Mouse (Mus musculus) myocyte (in vitro differentiated cells): Measurements from ENCODE around the gene Alkbh7. TPM values are rescaled to one million over a fixed set of nuclear protein-coding genes. Genes with fewer than 3 reads are reported as not detected.

Experiments
- H3K27me3 ChIP-seq: one replicate; pipeline ENCODE4 v1.6.1; 2011; ENCODE audit not compliant: control insufficient read depth, insufficient read depth, insufficient read length
- H3K36me3 ChIP-seq: one replicate; pipeline ENCODE4 v1.6.1; 2011; ENCODE audit not compliant: control insufficient read depth, insufficient read depth
- H3K4me2 ChIP-seq: one replicate; pipeline ENCODE4 v1.6.1; 2011; ENCODE audit warnings: low read depth, control low read depth
- H3K4me3 ChIP-seq: one replicate; pipeline ENCODE4 v1.5.1; 2011; ENCODE audit warnings: mild to moderate bottlenecking, control low read depth, moderate library complexity
- H3K79me2 ChIP-seq: one replicate; pipeline ENCODE4 v1.6.1; 2011; ENCODE audit not compliant: control insufficient read depth, insufficient read depth
- H3ac ChIP-seq: one replicate; pipeline ENCODE4 v1.6.1; 2011; ENCODE audit not compliant: control insufficient read depth, insufficient read length
- CEBPB ChIP-seq: IDR thresholded peaks from 2 replicates; pipeline ENCODE4 v1.6.1; 2011; ENCODE audit warnings: mild to moderate bottlenecking, moderate library complexity; ENCODE audit not compliant: poor library complexity, insufficient read depth, severe bottlenecking
- E2F4 ChIP-seq: IDR thresholded peaks from one replicate; pipeline ENCODE4 v1.6.1; 2011; ENCODE audit warnings: mild to moderate bottlenecking, control low read depth, moderate library complexity; ENCODE audit not compliant: insufficient read depth
- MAX ChIP-seq: IDR thresholded peaks from one replicate; pipeline ENCODE4 v1.6.1; 2011; ENCODE audit warnings: low read depth, mild to moderate bottlenecking, control low read depth
- MYOD1 ChIP-seq, 3 experiments: IDR thresholded peaks; one replicate each; pipeline ENCODE4 v1.6.1; 2011; ENCODE audit warnings: control low read depth in 2 of 3, low read depth in 2 of 3, mild to moderate bottlenecking in 2 of 3, moderate library complexity in 1 of 3; ENCODE audit not compliant: insufficient read length in 2 of 3, control insufficient read depth in 1 of 3
- MYOG ChIP-seq, 3 experiments: IDR thresholded peaks; one replicate each; pipeline ENCODE4 v1.6.1; 2011; ENCODE audit warnings: control low read depth in 2 of 3, low read depth in 2 of 3, mild to moderate bottlenecking in 2 of 3; ENCODE audit not compliant: insufficient read length in 2 of 3, control insufficient read depth in 1 of 3, insufficient read depth in 1 of 3
- POLR2A ChIP-seq: IDR thresholded peaks from one replicate; pipeline ENCODE4 v1.6.1; 2011; ENCODE audit warnings: low read depth, mild to moderate bottlenecking, control low read depth, moderate library complexity; ENCODE audit not compliant: insufficient read length
- POLR2AphosphoS2 ChIP-seq: IDR thresholded peaks from one replicate; pipeline ENCODE4 v1.6.1; 2011; ENCODE audit warnings: low read depth, control low read depth; ENCODE audit not compliant: insufficient read length
- REST ChIP-seq: IDR thresholded peaks from one replicate; pipeline ENCODE4 v1.6.1; 2011; ENCODE audit warnings: mild to moderate bottlenecking, control low read depth, moderate library complexity; ENCODE audit not compliant: insufficient read depth, insufficient read length
- SRF ChIP-seq: IDR thresholded peaks from one replicate; pipeline ENCODE4 v1.6.1; 2011; ENCODE audit warnings: low read depth; ENCODE audit not compliant: control insufficient read depth, insufficient read length
- TCF12 ChIP-seq: IDR thresholded peaks from one replicate; pipeline ENCODE4 v1.6.1; 2011; ENCODE audit warnings: mild to moderate bottlenecking, control low read depth; ENCODE audit not compliant: poor library complexity, insufficient read depth, severe bottlenecking
- TCF3 ChIP-seq: IDR thresholded peaks from one replicate; pipeline ENCODE4 v1.6.1; 2011; ENCODE audit warnings: low read depth, control low read depth; ENCODE audit not compliant: insufficient read length
- USF1 ChIP-seq: IDR thresholded peaks from one replicate; pipeline ENCODE4 v1.6.1; 2011; ENCODE audit warnings: low read depth, mild to moderate bottlenecking, control low read depth, moderate library complexity
- polyA plus RNA-seq: library from polyadenylated mRNA; unstranded; fragments of >200 nt; fragmentation: generic; extraction: Trizol; gene quantifications from one replicate; pipeline ENCODE4 v1.2.1, GENCODE M21; 2012; ENCODE audit warnings: missing spikeins

The Alkbh7 gene
- polyA plus RNA-seq, 1 experiment = 61.9 TPM

- no peaks in the 10 kb centered on the region for H3K36me3 ChIP-seq
- H3ac ChIP-seq = no peak overlapping the region
- TF ChIP-seq MYOD1 (IDR thresholded peaks at IDR 0.05; ENCODE audit: control insufficient read depth in 1 of 3, insufficient read length in 2 of 3, low read depth in 2 of 3) = peak in 1 of 3 experiments; percentile 13
- no peak for TF ChIP-seq POLR2A
- TF ChIP-seq E2F4 = no peak
- TF ChIP-seq REST = no peak
- TF ChIP-seq CEBPB = no peak
- H3K4me2 ChIP-seq = no peak overlapping the region
- H3K4me3 ChIP-seq = no peak overlapping the region
- peaks cover 56% of the 10 kb centered on the region for H3K27me3 ChIP-seq
- no peaks in the 10 kb centered on the region for H3K79me2 ChIP-seq
Observed at GRCm38 (mm10) chr17:56976531-56977390, 20.4 kb upstream of the Alkbh7 start.

GRCm38 (mm10) chr17:56979524-56979923, 17.6 kb upstream of the Alkbh7 start:
- Histone ChIP-seq H3K27me3 (peaks cover 49% of the 10 kb centered on the region), H3ac (no peak overlapping the region), H3K4me3 (no peak overlapping the region), H3K79me2 (no peaks in the 10 kb centered on the region), H3K4me2 (no peak overlapping the region), H3K36me3 (no peaks in the 10 kb centered on the region)
- TF ChIP-seq MYOD1 (IDR thresholded peaks at IDR 0.05; ENCODE audit: control insufficient read depth in 1 of 3, insufficient read length in 2 of 3, low read depth in 2 of 3) (no peak), TCF12 (no peak), E2F4 (no peak), SRF (no peak), USF1 (no peak), REST (no peak), MYOG (IDR thresholded peaks at IDR 0.05; ENCODE audit: control insufficient read depth in 1 of 3, insufficient read depth in 1 of 3, insufficient read length in 2 of 3, low read depth in 2 of 3) (no peak), CEBPB (no peak), MAX (no peak), POLR2A (no peak), POLR2AphosphoS2 (no peak), TCF3 (no peak)

- no peak for TF ChIP-seq POLR2A
- no peak for TF ChIP-seq REST
- TF ChIP-seq E2F4 = no peak
- TF ChIP-seq USF1 = no peak
- TF ChIP-seq TCF3 = no peak
- no peak for TF ChIP-seq SRF
- no peak for TF ChIP-seq CEBPB
- TF ChIP-seq MYOG (IDR thresholded peaks at IDR 0.05; ENCODE audit: control insufficient read depth in 1 of 3, insufficient read depth in 1 of 3, insufficient read length in 2 of 3, low read depth in 2 of 3) = no peak
- no peak for TF ChIP-seq TCF12
- TF ChIP-seq POLR2AphosphoS2 = no peak
- no peak for TF ChIP-seq MYOD1 (IDR thresholded peaks at IDR 0.05; ENCODE audit: control insufficient read depth in 1 of 3, insufficient read length in 2 of 3, low read depth in 2 of 3)
- H3K79me2 ChIP-seq = no peaks in the 10 kb centered on the region
- no peak overlapping the region for H3K4me3 ChIP-seq
- peaks cover 35% of the 10 kb centered on the region for H3K27me3 ChIP-seq
- no peaks in the 10 kb centered on the region for H3K36me3 ChIP-seq
- H3K4me2 ChIP-seq = no peak overlapping the region
- no peak overlapping the region for H3ac ChIP-seq
Observed at GRCm38 (mm10) chr17:56981049-56981448, 16.1 kb upstream of the Alkbh7 start.

- Histone ChIP-seq H3K4me3 (no peak within 1 kb of the TSS), H3K27me3 (peaks cover 26% of the 10 kb centered on the region), H3K36me3 (no peaks in the 10 kb centered on the region), H3ac (no peak within 1 kb of the TSS), H3K4me2 (no peak within 1 kb of the TSS), H3K79me2 (no peaks in the 10 kb centered on the region)
- TF ChIP-seq E2F4 = no peak
- no peak for TF ChIP-seq POLR2AphosphoS2
- no peak for TF ChIP-seq USF1
- no peak for TF ChIP-seq REST
- TF ChIP-seq TCF12 = no peak
- TF ChIP-seq MYOD1 (IDR thresholded peaks at IDR 0.05; ENCODE audit: control insufficient read depth in 1 of 3, insufficient read length in 2 of 3, low read depth in 2 of 3) = no peak
- no peak for TF ChIP-seq CEBPB
- TF ChIP-seq SRF = no peak
- no peak for TF ChIP-seq TCF3
- TF ChIP-seq MAX = no peak
- no peak for TF ChIP-seq POLR2A
- TF ChIP-seq MYOG (IDR thresholded peaks at IDR 0.05; ENCODE audit: control insufficient read depth in 1 of 3, insufficient read depth in 1 of 3, insufficient read length in 2 of 3, low read depth in 2 of 3) = no peak
Observed at GRCm38 (mm10) chr17:56982013-56982412, 15.1 kb upstream of the Alkbh7 start, which contains the start of gene Acer1. Gene Acer1, minus strand, starts transcription at chr17:56982126.
